Mouse (Mus musculus): ENCODE measurements at regions not wholly inside any gene's neighbourhood (a gene's known extent, or its start where the extent isn't known, plus 50 kb on each side); places are given as distances from the start of the nearest gene placed in this dataset.
"Not testable (repeated sequence)": the region's sequence is repeated elsewhere in the genome, so short reads cannot be mapped to it uniquely, and the experiment has no call there.

DNA sequence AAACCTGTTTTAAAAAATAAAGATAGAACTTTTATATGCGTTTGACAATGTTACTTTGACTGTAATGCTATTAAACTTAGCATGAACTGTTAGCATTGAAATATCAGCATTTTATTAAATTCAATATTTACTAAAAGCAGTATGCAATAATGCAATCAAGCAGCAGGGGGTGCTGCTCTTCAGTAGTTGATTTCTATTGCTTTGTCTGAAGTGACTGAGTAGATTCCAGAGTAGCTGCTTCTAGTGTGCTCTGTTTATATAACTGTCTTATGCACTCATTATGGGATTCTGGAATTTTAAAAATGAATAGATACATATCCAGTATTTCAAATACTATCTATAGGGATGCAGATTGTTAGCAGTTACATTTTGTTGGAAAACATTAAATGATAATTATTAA lies 146.2 kb downstream of the Gm28710 start:
- H3K9me3 ChIP-seq (replicated peaks; ENCODE audit: control insufficient read depth, low read length): peaks cover 7% of the 10 kb centered on the region; the same call in 1 of the 2 replicates
- no peaks in the 10 kb centered on the region for H3K27me3 ChIP-seq (ENCODE audit: control insufficient read depth, insufficient read depth, low read length)
- no peaks in the 10 kb centered on the region for H3K4me1 ChIP-seq (ENCODE audit: control insufficient read depth, insufficient read depth, low read length)
- no peaks in the 10 kb centered on the region for H3K36me3 ChIP-seq (ENCODE audit: control insufficient read depth, insufficient read depth, low read length)
- H3K4me3 ChIP-seq (replicated peaks; ENCODE audit: low read length): no peak overlapping the region
- no peak overlapping the region for H3K4me2 ChIP-seq (ENCODE audit: low read depth, low read length)
- no peak overlapping the region for H3K9ac ChIP-seq (ENCODE audit: low read length)
- 38% methylated on average over 1 of the region's 1 CpGs for WGBS
- H3K27ac ChIP-seq (ENCODE audit: low read length): no peak overlapping the region
- no peak for ATAC-seq (ENCODE audit: insufficient read depth, low FRiP score)

- Histone ChIP-seq H3K36me3 (ENCODE audit: control insufficient read depth, insufficient read depth, low read length) (no peaks in the 10 kb centered on the region), H3K4me1 (ENCODE audit: control insufficient read depth, insufficient read depth, low read length) (no peaks in the 10 kb centered on the region), H3K9ac (ENCODE audit: low read length) (no peak overlapping the region), H3K4me3 (replicated peaks; ENCODE audit: low read length) (no peak overlapping the region), H3K27me3 (ENCODE audit: control insufficient read depth, insufficient read depth, low read length) (no peaks in the 10 kb centered on the region), H3K27ac (ENCODE audit: low read length) (no peak overlapping the region), H3K4me2 (ENCODE audit: low read depth, low read length) (no peak overlapping the region), H3K9me3 (replicated peaks; ENCODE audit: control insufficient read depth, low read length) (no peaks in the 10 kb centered on the region)
- ATAC-seq (ENCODE audit: insufficient read depth, low FRiP score): no peak
- WGBS: 35% methylated on average over 1 of the region's 1 CpGs
Measured at GRCm38 (mm10) chr5:16947430-16947829, 155.8 kb downstream of the Gm28710 start.

GRCm38 (mm10) chr5:16967735-16968134 lies 176.1 kb downstream of the Gm28710 start:
- Histone ChIP-seq H3K4me1 (ENCODE audit: control insufficient read depth, insufficient read depth, low read length) (no peaks in the 10 kb centered on the region), H3K4me2 (ENCODE audit: low read depth, low read length) (no peak overlapping the region), H3K9me3 (replicated peaks; ENCODE audit: control insufficient read depth, low read length) (no peaks in the 10 kb centered on the region), H3K27me3 (ENCODE audit: control insufficient read depth, insufficient read depth, low read length) (no peaks in the 10 kb centered on the region), H3K9ac (ENCODE audit: low read length) (no peak overlapping the region), H3K4me3 (replicated peaks; ENCODE audit: low read length) (no peak overlapping the region), H3K27ac (ENCODE audit: low read length) (no peak overlapping the region), H3K36me3 (ENCODE audit: control insufficient read depth, insufficient read depth, low read length) (no peaks in the 10 kb centered on the region)
- ATAC-seq (ENCODE audit: insufficient read depth, low FRiP score): no peak
- WGBS: 82% methylated on average over 4 of the region's 4 CpGs

DNA sequence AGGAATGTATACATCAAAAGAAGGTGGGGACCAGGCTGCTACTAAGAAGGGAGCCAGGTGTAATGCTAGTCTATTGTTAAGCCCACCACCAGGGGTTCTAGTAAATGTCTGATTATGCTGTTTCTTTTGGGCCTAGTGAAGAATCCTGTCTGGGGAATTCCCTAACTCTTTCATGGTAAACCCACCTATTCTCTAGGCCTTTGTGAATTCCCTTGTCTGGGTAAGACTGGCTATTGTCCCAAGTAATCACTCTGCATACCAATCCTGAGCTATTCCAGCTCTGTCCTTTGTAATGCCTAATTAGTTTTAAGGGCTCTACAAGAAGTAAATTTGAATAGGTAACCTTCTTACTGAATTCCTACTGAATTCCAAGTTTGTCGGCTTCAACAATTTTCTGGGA lies 177.2 kb downstream of the Gm28710 start:
- not testable (repeated sequence) for ATAC-seq (ENCODE audit: insufficient read depth, low FRiP score); H3K4me1 ChIP-seq (ENCODE audit: control insufficient read depth, insufficient read depth, low read length); H3K9ac ChIP-seq (ENCODE audit: low read length); H3K4me3 ChIP-seq (replicated peaks; ENCODE audit: low read length); H3K36me3 ChIP-seq (ENCODE audit: control insufficient read depth, insufficient read depth, low read length); H3K9me3 ChIP-seq (replicated peaks; ENCODE audit: control insufficient read depth, low read length); H3K27me3 ChIP-seq (ENCODE audit: control insufficient read depth, insufficient read depth, low read length); H3K27ac ChIP-seq (ENCODE audit: low read length); H3K4me2 ChIP-seq (ENCODE audit: low read depth, low read length)
- 65% methylated on average over 1 of the region's 1 CpGs for WGBS

DNA sequence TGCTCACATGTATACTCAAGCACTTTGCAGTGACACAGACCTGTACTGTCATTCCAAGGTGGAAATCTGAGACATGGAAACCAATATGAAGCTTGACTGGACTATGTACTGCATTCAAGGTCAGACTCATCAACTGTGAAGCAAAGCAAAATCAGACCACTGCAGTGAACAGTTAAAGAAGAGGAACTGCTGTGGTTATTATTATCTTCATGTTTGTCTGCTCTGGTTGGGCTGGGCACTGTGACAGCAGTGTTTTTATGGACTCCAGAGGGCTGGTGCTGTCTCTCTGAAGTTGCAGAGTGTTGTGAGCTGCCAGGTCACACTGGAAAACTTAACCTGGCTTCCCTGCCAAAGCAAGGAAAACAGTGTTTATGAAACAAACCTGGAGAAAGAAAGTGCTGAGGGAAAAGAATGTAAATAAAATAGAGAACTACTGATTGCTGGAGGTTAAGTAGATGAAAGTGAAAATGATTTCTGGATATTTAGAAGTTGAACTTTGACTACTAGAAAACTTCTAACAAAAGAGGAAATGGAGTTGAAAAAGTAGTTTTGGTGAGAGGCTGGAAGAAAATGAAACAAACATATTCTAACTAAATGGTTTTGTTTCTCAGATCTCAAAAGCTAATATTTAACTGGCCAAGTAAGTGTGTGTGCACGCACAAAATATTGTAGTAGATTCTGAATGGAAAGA lies 181.7 kb downstream of the Gm28710 start:
- no peak overlapping the region for H3K4me3 ChIP-seq (replicated peaks; ENCODE audit: low read length)
- 56% methylated on average over 1 of the region's 1 CpGs for WGBS
- H3K4me1 ChIP-seq (ENCODE audit: control insufficient read depth, insufficient read depth, low read length): no peaks in the 10 kb centered on the region
- H3K9ac ChIP-seq (ENCODE audit: low read length): no peak overlapping the region
- no peak overlapping the region for H3K4me2 ChIP-seq (ENCODE audit: low read depth, low read length)
- H3K27me3 ChIP-seq (ENCODE audit: control insufficient read depth, insufficient read depth, low read length): no peaks in the 10 kb centered on the region
- no peaks in the 10 kb centered on the region for H3K9me3 ChIP-seq (replicated peaks; ENCODE audit: control insufficient read depth, low read length)
- H3K36me3 ChIP-seq (ENCODE audit: control insufficient read depth, insufficient read depth, low read length): no peaks in the 10 kb centered on the region
- H3K27ac ChIP-seq (ENCODE audit: low read length): no peak overlapping the region
- no peak for ATAC-seq (ENCODE audit: insufficient read depth, low FRiP score)

DNA sequence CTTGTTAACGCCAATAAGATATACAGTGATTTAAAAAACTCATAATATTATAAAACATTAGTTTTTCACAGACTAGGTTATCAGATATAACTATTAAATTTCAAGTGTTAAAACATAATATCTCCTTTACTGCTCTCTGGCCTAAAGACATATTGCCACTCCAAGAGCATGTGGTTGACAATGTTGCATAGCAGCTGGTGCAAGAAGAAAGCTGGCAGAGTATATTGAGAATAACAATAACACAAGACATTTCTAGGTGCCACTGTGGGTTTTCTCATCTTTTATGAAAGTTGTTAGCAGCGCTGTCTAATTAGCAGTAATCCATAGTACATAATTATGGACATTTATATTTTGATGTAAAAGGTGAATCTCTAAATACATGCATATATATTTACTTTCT lies 184.4 kb downstream of the Gm28710 start:
- H3K4me3 ChIP-seq (replicated peaks; ENCODE audit: low read length): no peak overlapping the region
- ATAC-seq (ENCODE audit: insufficient read depth, low FRiP score): no peak
- no peaks in the 10 kb centered on the region for H3K36me3 ChIP-seq (ENCODE audit: control insufficient read depth, insufficient read depth, low read length)
- no peak overlapping the region for H3K9ac ChIP-seq (ENCODE audit: low read length)
- WGBS: 90% methylated on average over 2 of the region's 2 CpGs
- no peaks in the 10 kb centered on the region for H3K9me3 ChIP-seq (replicated peaks; ENCODE audit: control insufficient read depth, low read length)
- no peak overlapping the region for H3K4me2 ChIP-seq (ENCODE audit: low read depth, low read length)
- H3K27me3 ChIP-seq (ENCODE audit: control insufficient read depth, insufficient read depth, low read length): no peaks in the 10 kb centered on the region
- H3K4me1 ChIP-seq (ENCODE audit: control insufficient read depth, insufficient read depth, low read length): no peaks in the 10 kb centered on the region
- H3K27ac ChIP-seq (ENCODE audit: low read length): no peak overlapping the region

DNA sequence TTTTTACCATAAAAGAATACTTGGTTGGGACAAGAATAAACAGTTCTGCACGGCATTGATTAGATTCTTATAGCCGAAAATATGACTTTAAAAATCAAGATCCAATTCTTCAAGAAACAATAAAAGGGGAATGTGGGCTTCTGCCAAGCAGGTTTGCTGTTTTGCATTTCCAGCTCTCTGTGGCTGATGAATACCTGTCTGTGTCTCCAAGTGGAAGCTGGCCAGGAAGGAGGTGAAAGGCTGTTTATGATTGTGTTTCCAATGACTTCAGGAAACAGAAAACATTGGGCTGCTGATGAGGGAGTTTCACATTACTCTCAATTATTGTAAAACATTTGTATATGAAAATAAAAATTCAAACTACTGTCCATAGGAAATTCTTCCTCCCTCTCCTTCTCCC lies 193.3 kb downstream of the Gm28710 start:
- no peaks in the 10 kb centered on the region for H3K9me3 ChIP-seq (replicated peaks; ENCODE audit: control insufficient read depth, low read length)
- H3K4me1 ChIP-seq (ENCODE audit: control insufficient read depth, insufficient read depth, low read length): no peaks in the 10 kb centered on the region
- no peak overlapping the region for H3K4me3 ChIP-seq (replicated peaks; ENCODE audit: low read length)
- no peaks in the 10 kb centered on the region for H3K36me3 ChIP-seq (ENCODE audit: control insufficient read depth, insufficient read depth, low read length)
- H3K27me3 ChIP-seq (ENCODE audit: control insufficient read depth, insufficient read depth, low read length): no peaks in the 10 kb centered on the region
- H3K9ac ChIP-seq (ENCODE audit: low read length): no peak overlapping the region
- H3K4me2 ChIP-seq (ENCODE audit: low read depth, low read length): no peak overlapping the region
- no peak overlapping the region for H3K27ac ChIP-seq (ENCODE audit: low read length)
- ATAC-seq (ENCODE audit: insufficient read depth, low FRiP score): no peak
- WGBS: 86% methylated on average over 2 of the region's 2 CpGs

GRCm38 (mm10) chr5:16991518-16991917 lies 199.9 kb downstream of the Gm28710 start:
- Histone ChIP-seq H3K4me2 (ENCODE audit: low read depth, low read length) (no peak overlapping the region), H3K36me3 (ENCODE audit: control insufficient read depth, insufficient read depth, low read length) (no peaks in the 10 kb centered on the region), H3K27me3 (ENCODE audit: control insufficient read depth, insufficient read depth, low read length) (no peaks in the 10 kb centered on the region), H3K4me3 (replicated peaks; ENCODE audit: low read length) (no peak overlapping the region), H3K9me3 (replicated peaks; ENCODE audit: control insufficient read depth, low read length) (no peaks in the 10 kb centered on the region), H3K9ac (ENCODE audit: low read length) (no peak overlapping the region), H3K4me1 (ENCODE audit: control insufficient read depth, insufficient read depth, low read length) (no peaks in the 10 kb centered on the region), H3K27ac (ENCODE audit: low read length) (no peak overlapping the region)
- 55% methylated on average over 1 of the region's 1 CpGs for WGBS
- no peak for ATAC-seq (ENCODE audit: insufficient read depth, low FRiP score)

DNA sequence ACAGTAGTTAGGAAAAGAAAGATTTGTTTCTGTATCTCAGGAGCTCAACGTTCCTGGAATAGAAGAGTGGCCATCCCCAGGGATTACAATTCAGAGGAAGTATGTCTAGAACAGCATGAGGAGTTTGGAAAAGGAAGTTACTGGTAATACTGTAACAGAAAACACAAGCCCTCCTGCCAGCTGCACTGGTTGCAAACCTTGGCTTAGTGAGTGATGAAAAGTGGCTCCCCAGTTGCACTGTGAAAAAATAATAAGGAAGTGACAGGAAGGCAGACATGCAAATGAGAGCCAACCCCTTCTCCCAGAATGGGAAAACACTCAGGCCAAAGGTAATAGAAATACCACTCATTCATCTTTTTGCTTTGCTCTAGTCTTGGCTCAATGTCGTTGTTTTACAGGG lies 207.6 kb downstream of the Gm28710 start:
- no peak overlapping the region for H3K27ac ChIP-seq (ENCODE audit: low read length)
- no peak for ATAC-seq (ENCODE audit: insufficient read depth, low FRiP score)
- 38% methylated on average over 2 of the region's 2 CpGs for WGBS
- no peaks in the 10 kb centered on the region for H3K9me3 ChIP-seq (replicated peaks; ENCODE audit: control insufficient read depth, low read length)
- no peaks in the 10 kb centered on the region for H3K27me3 ChIP-seq (ENCODE audit: control insufficient read depth, insufficient read depth, low read length)
- H3K4me1 ChIP-seq (ENCODE audit: control insufficient read depth, insufficient read depth, low read length): no peaks in the 10 kb centered on the region
- no peak overlapping the region for H3K4me3 ChIP-seq (replicated peaks; ENCODE audit: low read length)
- H3K9ac ChIP-seq (ENCODE audit: low read length): no peak overlapping the region
- H3K36me3 ChIP-seq (ENCODE audit: control insufficient read depth, insufficient read depth, low read length): no peaks in the 10 kb centered on the region
- H3K4me2 ChIP-seq (ENCODE audit: low read depth, low read length): no peak overlapping the region

All from stomach, embryonic 16.5 days (tissue).